Mouse (Mus musculus) G1E (cell line): ENCODE measurements around the gene Scarb1.

Experiments
- CTCF ChIP-seq: IDR thresholded peaks from 2 replicates; pipeline ENCODE4 v1.5.1; 2012; ENCODE audit warnings: low read depth, low read length, inconsistent platforms, mixed read lengths
- GATA1 ChIP-seq: IDR thresholded peaks from 2 replicates; pipeline ENCODE4 v1.6.1; 2012; ENCODE audit warnings: borderline replicate concordance, low read length, inconsistent platforms, mixed read lengths
- POLR2AphosphoS5 ChIP-seq: IDR thresholded peaks from 2 replicates; pipeline ENCODE4 v1.6.1; 2012; ENCODE audit warnings: low read depth, low read length, inconsistent platforms; ENCODE audit not compliant: insufficient replicate concordance

- no peak for TF ChIP-seq GATA1
- TF ChIP-seq CTCF: peak; percentile 26; the same call in 1 of the 2 replicates
- TF ChIP-seq POLR2AphosphoS5: no peak
These were observed 27.7 kb upstream of the Scarb1 start for GRCm38 (mm10) chr5:125368568-125368967.
